Mouse (Mus musculus) kidney, postnatal 0 days (tissue): Measurements from ENCODE around the gene Abcg1. TPM values are rescaled to one million over a fixed set of nuclear protein-coding genes. Genes with fewer than 3 reads are reported as not detected.

Experiments used
- ATAC-seq: fragments of 200-750 bp; cut with Nextera tagmentation; replicated peaks from 2 replicates; pipeline ENCODE4 v1.8.0; 2017; ENCODE audit warnings: low read depth, moderate number of reproducible peaks, moderate TSS enrichment, moderate library complexity; ENCODE audit not compliant: low FRiP score
- DNase-seq: peaks from one replicate; pipeline ENCODE4 v3.0.0-alpha.2; 2016; ENCODE audit warnings: low spot score
- H3K27ac ChIP-seq: fragments of 300-500 bp; sonication (generic); 2 replicates; pipeline ENCODE4 v1.5.1; 2014; ENCODE audit warnings: mild to moderate bottlenecking
- H3K27me3 ChIP-seq: fragments of 300-500 bp; sonication (generic); 2 replicates; pipeline ENCODE4 v1.6.1; 2014; ENCODE audit warnings: low read length, mixed read lengths; ENCODE audit not compliant: insufficient read depth
- H3K36me3 ChIP-seq: fragments of 300-500 bp; sonication (generic); 2 replicates; pipeline ENCODE4 v1.6.1; 2014; ENCODE audit warnings: low read length, mixed read lengths; ENCODE audit not compliant: insufficient read depth
- H3K4me1 ChIP-seq: fragments of 300-500 bp; sonication (generic); replicated peaks from 2 replicates; pipeline ENCODE4 v1.6.1; 2014; ENCODE audit warnings: antibody characterized with exemption, low read length, mixed read lengths; ENCODE audit not compliant: insufficient read depth
- H3K4me2 ChIP-seq: fragments of 300-500 bp; sonication (generic); 2 replicates; pipeline ENCODE4 v1.6.1; 2014; ENCODE audit warnings: mild to moderate bottlenecking, low read length, moderate library complexity, mixed read lengths
- H3K4me3 ChIP-seq: fragments of 300-500 bp; sonication (generic); replicated peaks from 2 replicates; pipeline ENCODE4 v1.5.1; 2014; ENCODE audit warnings: low read depth, low read length
- H3K9ac ChIP-seq: fragments of 300-500 bp; sonication (generic); 2 replicates; pipeline ENCODE4 v1.6.1; 2014; ENCODE audit warnings: low read depth, low read length
- H3K9me3 ChIP-seq: fragments of 300-500 bp; sonication (generic); replicated peaks from 2 replicates; pipeline ENCODE4 v1.6.1; 2016; ENCODE audit warnings: low read length, inconsistent platforms, mixed read lengths
- CTCF ChIP-seq: IDR thresholded peaks from 2 replicates; pipeline ENCODE4 v1.5.1; 2016; ENCODE audit warnings: antibody characterized with exemption, low read depth, mild to moderate bottlenecking, moderate library complexity
- WGBS: fragments of 180-500 bp; shearing (Covaris S2); extraction: QIAGEN DNeasy Blood & Tissue Kit; methylation state at CpG from one replicate; pipeline ENCODE4 v1.1.7; 2014; 5-methylcytosine and 5-hydroxymethylcytosine counted together
- polyA plus RNA-seq: library from polyadenylated mRNA; unstranded; fragments of >200 nt; fragmentation: Nextera tagmentation; extraction: Ambion mirVana; gene quantifications from 2 replicates; pipeline ENCODE4 v1.2.1, GENCODE M21; 2015

Gene Abcg1
- polyA plus RNA-seq, 1 experiment from 2014 or later, result 8.8 TPM

GRCm38 (mm10) chr17:31060588-31061345, 3.3 kb downstream of the Abcg1 start:
- TF ChIP-seq CTCF, result no peak

GRCm38 (mm10) chr17:31061346-31062095, 4.0 kb downstream of the Abcg1 start:
- ATAC-seq (no peak), DNase-seq (no peak)
- no peaks in the 10 kb centered on the region for H3K36me3 ChIP-seq
- no peaks in the 10 kb centered on the region for H3K27me3 ChIP-seq
- no peak overlapping the region for H3K9ac ChIP-seq
- 0 out of 2 replicates have a peak overlapping the region, but pooled peaks have one; percentile 6 for H3K4me2 ChIP-seq
- 0 out of 2 replicates have a peak, but pooled peaks cover 3% of the 10 kb centered on the region for H3K4me1 ChIP-seq
- no peak overlapping the region for H3K27ac ChIP-seq
- 71% methylated on average over 3 of the region's 3 CpGs for WGBS
- H3K9me3 ChIP-seq, result no peaks in the 10 kb centered on the region
- TF ChIP-seq CTCF, result no peak
- no peak overlapping the region for H3K4me3 ChIP-seq

More at GRCm38 (mm10) chr17:31060588-31061345, 3.3 kb downstream of the Abcg1 start:
- peak; percentile 51 for DNase-seq
- H3K9ac ChIP-seq, result no peak overlapping the region
- H3K4me2 ChIP-seq, result peak overlapping the region; percentile 6; the same call in 1 of the 2 replicates
- ATAC-seq, result no peak
- no peaks in the 10 kb centered on the region for H3K27me3 ChIP-seq
- 63% methylated on average over 13 of the region's 13 CpGs for WGBS
- no peaks in the 10 kb centered on the region for H3K36me3 ChIP-seq
- 0 out of 2 replicates have a peak, but pooled peaks cover 3% of the 10 kb centered on the region for H3K4me1 ChIP-seq
- H3K27ac ChIP-seq, result peak overlapping the region; percentile 26; the same call in 1 of the 2 replicates
- H3K9me3 ChIP-seq, result no peaks in the 10 kb centered on the region
- no peak overlapping the region for H3K4me3 ChIP-seq

DNA sequence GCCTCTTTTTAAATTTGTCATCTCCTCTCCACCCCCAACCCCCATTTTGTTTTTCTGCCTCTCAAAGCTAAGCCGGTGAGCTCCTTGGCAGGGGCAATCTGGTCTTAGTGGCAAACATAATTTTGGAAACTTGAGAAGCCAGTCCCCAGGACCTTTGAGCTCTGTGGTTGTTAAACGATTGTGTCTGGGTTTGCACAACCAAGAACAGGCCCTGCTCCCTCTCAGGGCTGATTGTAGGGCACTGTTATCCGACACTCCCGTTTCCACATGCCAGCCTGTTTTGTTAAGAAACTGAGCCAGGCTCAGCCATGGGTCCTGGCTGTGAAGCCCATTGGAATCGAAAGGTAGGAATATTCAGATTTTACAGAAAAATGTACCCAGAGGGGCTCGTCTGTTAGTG, 8.6 kb downstream of the Abcg1 start:
- 43% methylated on average over 6 of the region's 6 CpGs for WGBS
- DNase-seq (peak; percentile 45), ATAC-seq (no peak)

DNA sequence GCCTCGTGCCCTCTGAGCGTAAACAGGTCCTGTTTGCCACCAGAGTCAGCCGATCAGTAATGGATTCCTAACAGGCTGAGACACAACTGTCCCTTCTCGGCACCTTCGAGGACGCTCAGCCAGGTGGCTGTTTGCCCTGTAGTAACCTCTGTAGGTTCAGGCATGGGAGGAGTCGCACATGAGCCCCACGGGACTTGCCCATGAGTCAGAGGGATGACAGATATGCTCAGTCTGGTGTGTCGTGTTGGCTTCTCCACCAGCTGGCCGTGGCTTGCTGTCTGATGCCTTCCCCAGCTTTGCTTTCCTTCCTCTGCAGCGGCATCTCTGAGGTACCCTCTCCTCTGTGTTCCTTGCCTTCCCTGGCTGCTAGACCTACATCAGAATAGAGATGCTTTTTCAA, 9.6 kb downstream of the Abcg1 start:
- Histone ChIP-seq H3K27me3 (no peaks in the 10 kb centered on the region), H3K4me3 (no peak overlapping the region), H3K4me1 (peaks cover 25% of the 10 kb centered on the region), H3K9me3 (no peaks in the 10 kb centered on the region), H3K36me3 (no peaks in the 10 kb centered on the region), H3K4me2 (no peak overlapping the region), H3K9ac (no peak overlapping the region), H3K27ac (peak overlapping the region; percentile 31; the same call in 1 of the 2 replicates)
- peak; percentile 45 for DNase-seq
- peak; percentile 71; the same call in 1 of the 2 replicates for ATAC-seq
- WGBS, result 32% methylated on average over 11 of the region's 11 CpGs
- no peak for TF ChIP-seq CTCF

More for the DNA sequence above, 8.6 kb downstream of the Abcg1 start:
- no peak for TF ChIP-seq CTCF
- H3K36me3 ChIP-seq, result no peaks in the 10 kb centered on the region
- H3K4me1 ChIP-seq, result peaks cover 19% of the 10 kb centered on the region
- H3K27ac ChIP-seq, result no peak overlapping the region
- H3K4me3 ChIP-seq, result no peak overlapping the region
- no peak overlapping the region for H3K9ac ChIP-seq
- H3K4me2 ChIP-seq, result no peak overlapping the region
- H3K27me3 ChIP-seq, result no peaks in the 10 kb centered on the region
- H3K9me3 ChIP-seq, result no peaks in the 10 kb centered on the region

DNA sequence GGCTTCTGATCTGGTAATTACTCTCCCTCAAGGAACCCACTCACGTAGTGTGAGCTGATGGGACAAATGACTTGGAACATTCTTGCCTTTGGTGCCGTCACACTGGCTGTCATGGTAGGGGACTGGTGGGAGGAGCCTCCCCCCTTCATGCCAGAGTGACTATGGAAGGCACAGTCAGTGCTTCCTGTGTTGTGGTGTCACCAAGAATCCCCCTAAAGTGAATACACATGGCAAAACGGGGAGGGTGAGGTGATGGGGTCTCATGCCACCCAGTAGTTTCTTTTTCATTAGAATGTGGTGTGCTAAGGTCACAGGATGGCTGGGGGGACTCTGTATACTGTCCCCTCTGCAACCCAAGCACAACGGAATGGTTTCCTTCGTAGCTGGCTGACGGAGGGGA, 11.6 kb downstream of the Abcg1 start:
- 63% methylated on average over 6 of the region's 6 CpGs for WGBS
- peaks cover 36% of the 10 kb centered on the region for H3K4me1 ChIP-seq
- no peak overlapping the region for H3K27ac ChIP-seq
- no peak for TF ChIP-seq CTCF
- no peaks in the 10 kb centered on the region for H3K27me3 ChIP-seq
- H3K9ac ChIP-seq, result no peak overlapping the region
- no peaks in the 10 kb centered on the region for H3K36me3 ChIP-seq
- H3K9me3 ChIP-seq, result no peaks in the 10 kb centered on the region
- ATAC-seq (no peak), DNase-seq (peak; percentile 10)
- no peak overlapping the region for H3K4me2 ChIP-seq
- H3K4me3 ChIP-seq, result no peak overlapping the region

DNA sequence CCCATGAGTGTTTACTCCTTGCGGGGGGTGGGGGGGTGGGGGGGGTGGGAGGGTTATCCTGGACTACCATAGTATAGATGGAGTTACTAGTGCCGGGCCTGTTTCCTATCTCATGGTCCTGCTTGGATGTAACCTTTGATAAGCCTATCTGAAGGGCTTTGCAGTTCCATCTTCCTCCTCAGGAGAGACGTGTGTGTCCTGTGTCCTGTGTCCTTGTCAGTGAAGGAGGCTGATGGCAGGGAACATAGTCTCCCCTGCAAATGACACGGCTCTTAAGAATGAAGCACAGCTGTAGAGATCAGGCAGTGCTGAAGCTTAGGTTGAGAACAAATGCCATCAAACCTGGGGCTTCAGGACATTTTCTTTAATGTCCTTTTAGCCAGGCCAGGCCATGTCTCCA, 12.4 kb downstream of the Abcg1 start:
- 85% methylated on average over 4 of the region's 4 CpGs for WGBS
- Histone ChIP-seq H3K4me1 (peaks cover 40% of the 10 kb centered on the region), H3K9me3 (no peaks in the 10 kb centered on the region), H3K27ac (no peak overlapping the region), H3K27me3 (no peaks in the 10 kb centered on the region), H3K36me3 (no peaks in the 10 kb centered on the region), H3K9ac (no peak overlapping the region), H3K4me3 (no peak overlapping the region), H3K4me2 (no peak overlapping the region)
- DNase-seq (no peak), ATAC-seq (no peak)
- no peak for TF ChIP-seq CTCF
